Mouse (Mus musculus) lung, postnatal 10 days (tissue): ENCODE results near the gene Fgr.
A peak's percentile ranks its signal among the peaks of the same experiment; 100 is the strongest.
"Not testable (repeated sequence)": the region's sequence is repeated elsewhere in the genome, so short reads cannot be mapped to it uniquely, and the experiment has no call there.

ENCODE experiments used
- DNase-seq: peaks from one replicate; pipeline ENCODE4 v3.0.0; 2021

The Fgr gene

DNA sequence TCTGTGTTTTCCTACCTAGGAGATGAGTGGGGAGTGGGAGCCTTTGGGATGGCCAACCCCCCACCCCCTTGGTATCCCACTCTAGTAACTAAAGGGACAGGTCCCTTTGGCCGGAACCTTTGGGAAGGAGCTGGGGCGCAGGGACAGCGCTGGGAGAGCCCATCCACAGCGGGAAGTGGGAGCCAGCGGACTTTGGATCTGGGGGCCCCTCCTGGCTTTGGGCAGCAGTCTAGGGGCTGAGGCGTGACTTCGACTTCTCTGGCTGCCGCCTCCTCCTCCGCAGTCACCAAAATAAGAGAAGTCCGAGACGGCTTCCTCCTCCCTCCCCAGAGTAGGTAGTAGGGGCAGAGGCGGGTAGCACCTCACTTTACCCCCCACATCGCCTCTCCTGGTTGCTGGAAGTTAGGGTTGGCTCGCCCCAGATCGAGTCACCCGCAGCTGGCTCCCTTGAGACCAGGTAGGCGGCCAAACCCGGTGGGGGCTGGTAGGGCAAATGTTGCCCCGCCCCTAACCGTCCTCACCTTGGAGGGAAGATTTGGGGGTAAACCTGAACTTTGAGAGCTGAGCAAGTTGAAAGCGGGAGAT is at the start of gene Fgr:
TSS of gene Fgr (plus strand) at position 282 of the 585 bp plus-strand sequence.
- no peak for DNase-seq

DNA sequence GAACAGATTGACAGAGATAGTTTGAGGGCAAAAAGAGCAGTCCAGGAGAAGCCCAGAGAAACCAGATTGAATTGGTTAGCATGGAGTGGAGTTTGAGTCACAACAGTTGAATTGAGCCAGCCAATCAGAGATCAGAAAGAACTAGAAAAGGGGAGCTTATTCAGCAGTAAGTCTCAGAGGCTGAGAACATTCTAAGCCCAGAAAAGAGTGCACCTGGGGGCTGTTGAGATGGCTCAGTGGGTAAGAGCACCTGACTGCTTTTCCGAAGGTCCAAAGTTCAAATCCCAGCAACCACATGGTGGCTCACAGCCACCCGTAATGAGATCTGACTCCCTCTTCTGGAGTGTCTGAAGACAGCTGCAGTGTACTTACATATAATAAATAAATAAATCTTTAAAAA is 47.4 kb upstream of the Fgr start:
- DNase-seq, result not testable (repeated sequence)

DNA sequence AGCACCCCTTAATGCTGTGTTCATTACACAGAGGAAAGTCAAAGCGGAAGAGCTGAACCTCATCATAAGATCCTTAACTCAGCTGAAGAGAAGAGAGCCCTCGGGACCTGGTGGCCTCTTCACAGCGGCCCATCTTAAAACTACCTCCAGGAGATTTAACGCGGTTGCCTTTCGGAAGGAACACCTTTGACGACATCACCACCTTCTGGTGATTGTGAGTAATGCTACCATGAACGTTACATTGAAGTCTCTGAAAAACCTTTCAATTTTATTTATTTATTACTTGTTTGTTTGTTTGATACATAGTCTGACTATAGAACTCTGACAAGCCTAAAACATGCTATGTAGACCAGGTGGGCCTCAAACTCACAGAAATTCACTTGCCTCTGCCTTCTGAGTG is 43.1 kb upstream of the Fgr start:
- DNase-seq, result peak; percentile 71

DNA sequence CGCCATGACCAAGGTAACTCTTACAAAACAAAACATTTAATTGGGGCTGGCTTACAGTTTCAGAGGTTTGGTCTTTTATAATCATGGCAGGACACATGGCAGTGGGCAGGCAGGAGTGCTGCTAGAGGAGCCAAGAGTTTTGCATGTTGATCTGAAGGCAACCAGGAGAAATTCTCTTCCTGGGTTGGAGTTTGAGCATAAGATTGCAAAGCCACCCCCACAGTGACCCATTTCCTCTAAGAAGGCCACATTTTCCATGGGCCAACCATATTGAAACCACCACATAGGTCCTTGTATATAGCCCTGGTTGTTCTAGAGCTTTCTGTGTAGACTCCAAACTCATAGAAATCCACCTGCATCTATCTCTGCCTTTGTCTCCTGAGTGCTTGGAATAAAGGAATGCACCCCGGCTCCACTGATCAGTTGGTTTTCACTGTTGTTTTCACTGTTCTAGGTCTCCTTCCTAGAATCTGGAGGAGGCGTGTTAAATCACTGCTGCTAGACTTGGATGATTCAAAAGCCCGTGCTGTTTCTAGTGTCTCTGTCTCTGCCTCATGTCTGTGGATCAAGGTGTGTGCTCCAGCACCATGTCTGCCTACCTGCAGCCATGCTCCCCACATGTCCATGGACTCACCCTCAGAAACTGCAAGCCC is 41.0 kb upstream of the Fgr start:
- no peak for DNase-seq

DNA sequence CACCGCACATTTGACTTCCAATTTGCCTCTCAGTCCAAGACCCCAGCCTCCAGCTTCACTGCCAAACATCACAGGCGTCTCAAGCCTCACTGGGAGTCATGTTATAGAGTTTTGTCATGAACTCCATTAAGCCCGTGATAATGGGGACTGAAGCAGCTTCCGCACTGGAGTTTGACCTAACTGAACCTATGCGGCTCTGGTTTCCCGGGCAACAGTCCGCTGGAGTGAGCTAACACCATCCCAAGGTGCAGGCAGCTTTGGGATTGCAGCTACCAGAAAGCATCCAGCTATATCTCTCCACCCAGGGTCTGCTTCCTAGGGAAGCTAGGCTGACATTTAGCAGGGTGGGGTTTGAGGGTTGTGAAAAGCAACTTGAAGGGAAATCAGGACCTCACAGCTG is 39.3 kb upstream of the Fgr start:
- DNase-seq, result no peak

DNA sequence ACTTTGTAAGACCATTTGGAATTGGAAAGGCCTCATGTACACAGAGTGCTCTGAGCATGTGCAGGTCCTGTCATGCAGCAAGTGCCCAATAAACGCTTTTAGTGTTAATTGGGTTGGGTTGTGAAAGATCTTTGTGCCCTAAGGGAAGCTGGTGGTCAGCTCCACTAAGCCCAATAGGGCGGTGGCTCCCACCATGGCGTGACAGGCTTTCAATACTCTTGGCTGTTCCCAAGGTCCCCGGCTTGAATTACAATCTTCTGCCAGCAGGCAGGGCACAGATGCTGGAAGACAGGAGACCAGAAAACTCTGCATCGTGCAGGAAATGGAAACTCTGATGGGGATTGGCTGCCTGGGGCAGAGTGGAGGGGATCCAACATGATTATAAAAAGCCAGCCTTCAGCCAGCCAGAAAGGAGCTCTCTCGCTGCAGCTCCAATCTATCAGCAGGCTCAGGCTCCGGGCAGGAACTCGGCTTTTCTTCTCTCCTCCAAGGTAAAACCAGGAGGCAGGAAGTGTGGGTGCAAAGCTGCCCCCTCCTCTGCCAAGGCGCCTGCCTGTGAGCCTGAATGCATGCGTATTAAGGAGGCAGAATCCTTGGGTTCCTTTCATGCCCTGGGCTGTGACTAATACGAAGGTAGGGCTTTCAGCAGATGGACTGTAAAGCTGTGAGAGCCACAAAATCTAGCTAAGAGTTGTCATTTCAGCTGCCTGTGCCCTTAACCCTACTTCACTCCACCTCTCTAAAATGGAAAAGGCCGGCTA is 35.5 kb upstream of the Fgr start:
- DNase-seq, result peak; percentile 57

DNA sequence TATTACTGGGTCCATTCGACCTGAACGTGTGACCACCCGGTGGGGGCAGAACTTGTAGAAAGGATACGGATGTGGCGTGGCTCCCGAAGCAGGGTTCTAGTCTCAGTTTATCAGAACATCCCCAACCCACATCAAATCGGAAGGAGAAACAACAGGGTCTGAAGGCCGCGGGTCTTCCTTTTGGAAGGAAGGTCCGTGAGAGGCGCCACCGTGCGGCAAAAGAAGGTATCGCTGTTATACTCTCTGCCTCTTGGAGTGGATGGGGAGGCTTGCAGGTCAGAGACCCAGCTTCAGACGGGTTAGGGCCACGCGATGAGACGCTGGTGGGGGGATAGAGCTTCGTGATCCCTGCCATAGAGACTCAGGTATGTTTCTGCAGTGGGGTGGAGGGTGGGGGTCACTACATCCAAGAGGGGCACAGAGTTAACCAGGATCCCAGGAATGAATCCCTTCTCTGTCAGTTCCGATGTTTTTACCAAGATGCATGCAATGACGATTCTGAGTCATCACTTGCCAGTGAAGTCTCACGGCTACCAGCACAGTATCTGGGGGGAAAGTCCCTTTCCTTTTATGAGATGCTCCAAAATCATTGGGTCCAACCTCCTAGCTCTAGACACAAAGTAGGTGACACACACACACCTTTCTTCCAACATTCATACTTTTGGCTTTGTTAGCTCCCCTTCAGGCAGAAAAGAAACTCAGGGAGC is 34.3 kb upstream of the Fgr start:
- peak; percentile 85 for DNase-seq

DNA sequence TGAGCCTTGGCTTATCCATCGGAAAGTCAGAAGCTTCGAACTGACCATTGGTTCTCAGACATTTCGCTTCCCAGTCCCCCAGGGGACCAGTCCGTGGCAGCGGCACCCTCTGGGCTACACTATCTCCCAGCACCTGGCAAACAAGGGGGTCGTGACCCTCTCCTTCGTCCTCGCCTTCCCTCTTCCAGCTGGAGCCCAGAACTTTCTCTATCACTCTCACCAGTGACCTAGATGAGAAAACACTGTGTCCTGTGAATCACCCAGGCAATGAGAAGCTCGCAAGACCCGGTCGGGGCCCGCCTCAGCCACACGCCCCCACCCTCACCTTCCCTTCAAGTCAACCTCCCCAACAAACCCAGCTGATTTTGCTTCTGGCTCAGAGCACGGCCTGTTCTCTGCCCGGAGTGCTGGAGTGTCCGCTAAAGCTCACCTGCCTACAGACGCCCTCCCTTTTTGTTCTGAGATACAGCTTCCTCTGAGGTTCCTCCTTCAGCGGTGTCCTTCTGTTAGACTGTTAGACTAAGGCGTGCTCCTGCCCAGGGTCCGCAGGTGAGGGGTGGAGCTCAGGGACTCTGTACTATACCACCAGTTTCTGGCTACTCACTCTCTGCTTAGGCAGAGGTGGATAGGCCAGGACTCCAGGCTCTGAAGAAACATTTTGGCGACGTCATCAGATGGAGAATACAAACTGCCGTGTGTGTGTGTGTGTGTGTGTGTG is 32.7 kb upstream of the Fgr start:
- DNase-seq, result no peak

DNA sequence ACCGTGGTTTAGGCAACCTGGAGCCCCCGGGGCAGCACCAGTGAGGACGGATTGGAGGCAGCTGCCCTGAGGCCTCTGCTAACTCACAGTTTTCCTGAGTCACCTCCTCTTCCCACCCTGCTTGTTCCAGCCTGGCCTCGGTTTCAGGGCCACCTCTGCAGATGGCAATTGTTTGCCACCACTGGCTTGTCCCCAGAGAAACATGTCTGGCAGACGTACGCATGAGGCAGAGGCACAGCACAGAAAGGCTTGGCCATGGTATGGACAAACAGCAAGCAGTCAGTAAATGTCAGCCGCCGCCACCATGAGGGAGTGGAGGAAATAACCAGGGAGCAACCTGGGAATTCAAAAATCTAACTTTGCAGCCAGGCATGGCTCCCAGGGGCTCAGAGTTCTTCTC is 30.8 kb upstream of the Fgr start:
- no peak for DNase-seq

DNA sequence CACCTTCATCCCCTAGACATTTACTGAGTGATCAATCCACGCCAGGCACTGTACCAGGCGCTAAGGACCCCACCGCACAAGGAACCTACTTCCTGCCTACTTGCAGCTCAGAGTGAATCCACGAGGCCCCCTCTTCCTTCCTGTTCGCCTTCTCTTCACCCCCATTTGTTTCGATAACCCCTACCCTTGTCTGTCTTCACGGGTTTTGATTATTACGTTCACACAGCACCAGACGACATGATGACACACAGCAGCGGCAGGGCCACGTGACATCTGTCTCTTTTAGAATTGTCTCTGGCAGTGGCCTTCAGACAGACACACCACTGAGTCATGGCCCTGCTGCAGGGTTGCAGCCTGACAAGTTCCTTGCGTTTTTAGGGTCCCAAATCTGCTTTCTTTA is 29.8 kb upstream of the Fgr start:
- no peak for DNase-seq

DNA sequence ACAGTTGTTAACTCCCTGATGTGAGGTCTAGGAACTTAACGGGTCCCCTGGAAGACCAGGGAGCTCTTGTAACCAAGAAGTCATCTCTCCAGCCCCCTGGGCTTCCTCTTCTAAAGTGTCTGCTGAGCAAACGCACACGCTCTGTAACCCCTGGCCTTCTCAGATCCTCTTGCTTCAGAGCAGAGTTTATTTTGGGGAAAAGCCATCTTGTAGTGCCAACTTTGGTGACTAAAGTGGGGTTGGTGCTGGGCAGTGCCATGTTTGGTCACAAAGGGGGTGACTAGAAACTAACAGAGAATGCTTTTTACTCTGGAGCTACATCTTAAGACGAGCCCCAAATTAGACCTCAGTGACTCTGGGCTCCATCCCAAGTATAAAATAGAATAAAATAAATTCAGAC is 29.1 kb upstream of the Fgr start:
- no peak for DNase-seq

DNA sequence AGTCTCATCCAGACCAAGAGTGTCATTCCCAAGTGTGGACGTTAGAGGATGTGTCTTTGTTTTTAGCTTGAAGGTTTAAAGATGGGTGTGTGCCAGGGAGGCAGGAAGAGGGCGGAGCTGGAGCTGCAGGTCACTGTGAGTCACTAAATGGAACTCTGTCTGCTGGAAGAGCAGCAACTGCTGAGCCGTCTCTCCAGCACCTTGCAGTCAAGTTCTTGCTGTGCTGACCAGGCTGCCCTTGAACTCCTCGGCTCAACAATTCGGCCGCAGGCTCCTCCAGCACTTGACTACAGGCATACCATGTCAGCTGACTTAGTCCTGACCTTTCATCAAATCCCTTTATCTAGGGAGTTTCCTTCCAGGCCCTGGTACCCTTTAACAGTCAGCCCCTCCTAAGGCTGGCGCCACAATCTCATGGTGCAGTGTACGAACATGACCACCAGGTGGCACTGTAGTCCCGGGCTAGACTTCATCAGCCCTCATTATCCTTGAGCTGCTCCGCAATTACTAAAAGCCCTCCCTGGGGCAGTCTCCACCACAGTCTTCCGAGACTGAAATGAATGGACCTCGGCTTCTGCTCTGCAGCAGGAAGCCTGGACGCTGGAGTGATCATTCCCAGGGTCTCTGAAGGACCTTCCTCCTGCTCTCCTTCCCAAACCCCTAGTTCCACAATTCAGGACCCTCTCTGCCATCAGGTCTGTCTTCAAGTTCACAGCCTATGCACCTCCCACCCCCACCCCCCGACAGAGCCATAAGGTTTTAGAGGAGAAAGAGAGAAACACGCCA is 28.4 kb upstream of the Fgr start:
- peak; percentile 91 for DNase-seq

DNA sequence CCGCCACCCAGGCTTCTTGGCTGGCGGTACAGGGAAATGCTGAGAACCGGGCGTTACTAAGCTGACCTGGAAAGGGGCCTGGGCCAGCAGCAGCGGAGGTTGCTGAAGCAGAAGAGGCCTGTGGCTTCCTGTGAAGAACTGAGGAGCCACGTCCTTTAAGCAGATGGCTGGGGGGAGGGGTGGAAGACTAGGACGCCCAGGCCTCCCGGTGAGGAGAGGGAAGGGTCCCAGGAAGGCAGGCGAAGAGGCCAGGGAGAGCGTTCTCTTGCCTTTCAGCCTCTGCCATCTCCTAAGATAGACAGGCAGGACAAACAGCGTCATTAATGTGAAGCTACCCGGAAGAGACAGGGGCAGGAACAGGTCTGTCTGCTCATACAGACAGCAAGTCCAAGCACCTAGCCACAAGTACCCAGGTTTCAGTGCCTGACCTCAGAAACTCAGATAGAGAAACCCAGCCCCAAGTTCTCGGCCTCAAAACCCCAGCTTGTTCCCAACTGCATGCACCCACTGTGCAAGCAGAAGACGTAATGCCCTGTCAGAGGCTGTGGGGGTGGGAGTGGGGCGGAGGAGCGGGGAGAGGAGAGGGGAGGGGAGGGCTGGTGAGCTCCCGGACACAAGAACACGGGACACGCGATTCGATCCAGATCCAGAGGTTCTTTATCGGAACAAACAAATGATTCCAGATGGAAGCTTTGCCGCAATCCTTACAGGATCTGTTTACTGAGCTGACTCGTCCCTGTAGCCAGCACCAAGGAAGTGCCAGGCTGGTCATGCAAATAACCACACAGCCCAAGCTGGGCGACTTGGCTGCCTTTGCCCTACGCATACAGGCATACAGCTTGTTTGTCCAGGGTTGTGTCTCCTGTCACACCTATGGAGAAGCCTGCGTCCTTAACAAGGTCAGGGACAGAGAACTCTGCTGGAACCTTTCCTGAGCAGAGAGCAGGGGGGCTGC is 27.6 kb upstream of the Fgr start:
- peak; percentile 71 for DNase-seq

DNA sequence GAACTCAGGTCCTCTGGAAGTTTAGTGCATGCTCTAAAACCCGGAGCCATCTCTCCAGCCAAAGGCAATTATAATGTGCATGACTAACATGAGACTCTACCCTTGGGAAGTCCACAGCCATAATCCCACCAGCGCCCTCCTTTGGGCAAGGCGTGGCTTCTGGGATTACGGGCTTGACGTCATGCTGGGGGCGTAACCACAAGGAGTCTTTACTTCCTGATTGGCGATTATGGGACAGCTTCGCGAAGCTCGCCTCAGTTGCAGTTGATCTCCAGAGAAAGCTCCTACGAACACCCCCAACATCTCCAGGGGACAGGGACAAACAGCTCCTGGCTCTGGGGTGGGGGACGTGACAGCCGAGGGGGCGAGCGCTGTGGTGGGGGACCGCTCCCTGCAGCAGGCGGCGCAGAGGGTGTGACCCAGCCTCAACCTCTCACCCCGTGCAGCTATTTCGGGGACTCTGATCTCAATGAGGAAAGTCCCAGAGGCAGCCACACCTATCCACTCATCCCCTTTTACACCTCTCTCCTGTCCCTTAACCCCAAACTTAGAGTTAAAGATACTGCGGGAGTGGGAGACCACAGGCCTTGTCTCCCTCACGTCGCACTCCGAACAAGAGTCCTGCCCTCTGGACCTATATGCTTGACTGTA is 23.9 kb upstream of the Fgr start:
- DNase-seq, result no peak

DNA sequence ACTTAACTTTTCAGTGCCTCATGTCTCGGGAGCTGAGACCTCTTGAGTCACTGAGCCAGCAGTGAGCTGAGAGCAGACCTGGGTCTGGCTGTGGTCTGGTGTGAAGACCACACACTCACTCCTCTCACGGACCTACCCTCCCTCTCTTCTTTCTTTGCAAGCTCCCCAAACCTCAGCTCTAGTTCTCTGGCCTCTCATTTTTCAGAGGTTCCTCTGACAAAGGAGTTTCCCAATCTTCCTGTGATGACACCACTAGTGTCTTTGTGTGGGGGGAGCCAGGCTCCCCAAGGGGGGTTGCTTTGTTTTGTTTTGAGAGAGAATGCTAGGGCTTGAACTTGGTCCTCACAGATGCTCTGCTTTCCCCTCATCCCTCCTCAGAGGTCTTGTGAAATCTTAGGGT is 22.9 kb upstream of the Fgr start:
- no peak for DNase-seq

DNA sequence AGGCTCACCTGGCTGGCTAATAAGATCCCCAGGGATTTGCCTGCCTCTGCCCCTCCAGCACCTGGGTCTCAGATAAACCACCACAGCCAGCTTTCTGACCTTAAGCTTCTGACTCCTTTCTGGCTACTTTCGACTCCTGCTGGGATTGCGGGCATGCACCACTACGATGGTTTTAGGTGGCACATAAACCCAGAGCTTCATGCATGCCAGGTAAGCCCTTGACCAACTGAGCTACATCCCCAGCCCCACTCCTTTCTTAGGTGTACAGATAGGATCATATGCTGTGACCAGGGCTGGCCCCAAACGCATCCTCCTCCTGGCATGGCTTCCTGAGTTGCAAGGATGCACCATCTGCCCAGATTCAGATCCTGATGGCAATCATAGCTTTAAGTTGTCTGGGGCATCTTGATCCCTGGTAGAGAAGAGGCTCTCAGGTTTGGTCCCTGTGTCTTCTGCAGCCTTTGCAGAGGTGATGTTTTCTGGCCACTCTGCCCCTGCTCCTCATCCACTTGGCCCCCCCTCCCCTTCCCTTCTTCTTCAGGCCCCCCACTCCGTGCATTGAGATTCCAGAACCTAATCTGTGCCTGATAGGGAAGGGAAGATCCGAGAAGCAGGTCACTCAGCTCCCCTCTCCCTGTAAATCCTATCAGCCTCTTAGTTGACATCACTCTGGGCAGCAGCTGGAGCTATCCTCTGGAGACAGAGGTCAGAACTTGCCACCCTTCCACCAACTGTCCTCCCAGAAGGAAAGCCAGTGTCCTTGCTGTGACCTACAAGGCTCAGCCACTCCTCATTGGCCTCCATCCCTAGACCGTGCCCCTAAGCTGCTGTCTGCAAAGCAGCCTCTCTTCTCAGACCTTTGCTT is 19.1 kb upstream of the Fgr start:
- no peak for DNase-seq

DNA sequence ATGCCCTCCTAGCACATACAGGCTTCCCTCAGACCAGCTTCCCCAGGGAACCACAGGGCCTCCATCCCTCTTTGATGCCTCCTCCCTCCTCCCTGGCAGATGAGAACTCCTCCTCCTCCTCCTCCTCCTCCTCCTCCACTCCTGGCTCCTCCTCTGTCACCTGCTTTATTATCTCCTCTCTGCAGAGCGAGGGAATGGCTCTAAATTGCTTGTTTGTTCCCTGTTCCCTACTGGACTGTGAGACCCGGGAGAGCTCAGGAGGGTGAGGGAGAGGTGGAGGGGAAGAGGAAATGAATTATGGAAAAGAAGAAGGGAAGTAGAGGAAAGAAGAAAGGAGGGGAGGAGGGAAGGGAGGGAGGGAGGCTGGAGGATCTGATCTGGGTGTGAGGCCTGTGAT is 18.5 kb upstream of the Fgr start:
- no peak for DNase-seq

DNA sequence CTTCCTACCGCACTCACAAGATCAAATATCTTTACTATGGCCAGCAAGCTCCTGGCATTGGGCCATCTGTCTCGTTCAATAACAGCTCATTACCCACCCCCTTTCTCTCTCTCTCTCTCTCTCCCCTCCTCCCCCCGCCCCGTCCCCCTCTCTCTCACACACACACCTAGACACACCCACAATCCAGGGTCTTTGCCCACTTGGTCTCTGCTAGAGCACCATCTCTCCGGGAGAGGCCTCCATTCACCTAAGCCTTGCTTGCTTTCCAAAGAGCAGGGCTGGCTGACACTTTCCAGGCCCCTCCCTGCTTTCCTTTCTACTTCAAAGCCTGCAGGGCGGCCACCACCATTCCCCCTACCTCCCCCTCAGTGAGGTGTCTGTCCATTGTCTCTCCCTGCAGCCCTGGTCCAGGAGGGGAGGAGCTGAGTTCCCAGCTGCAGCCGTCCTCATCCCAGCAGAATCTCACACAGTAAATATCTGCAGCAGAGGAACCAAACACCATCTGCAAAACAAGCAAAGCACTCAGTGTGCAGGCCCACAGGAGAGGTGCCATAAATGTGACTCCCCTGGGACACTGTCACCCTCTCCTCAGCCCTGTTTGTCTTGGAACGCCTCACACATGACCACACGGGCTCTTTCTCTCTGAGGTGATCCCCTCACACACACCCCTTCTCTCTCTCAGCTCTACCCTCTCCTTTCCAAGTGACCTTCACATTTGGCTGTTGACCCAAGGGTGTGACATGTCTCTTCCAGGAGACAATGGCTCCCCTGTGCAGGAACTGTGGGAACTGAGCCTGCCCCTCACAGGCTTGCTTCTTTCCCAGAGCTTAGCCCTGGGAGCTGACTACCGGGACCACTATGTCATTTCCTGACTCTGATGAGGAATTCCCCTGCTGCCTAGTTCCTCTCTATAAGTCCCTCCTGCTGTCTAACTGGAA is 14.9 kb upstream of the Fgr start:
- DNase-seq, result peak; percentile 74
